Mouse (Mus musculus) kidney, postnatal 0 days (tissue): ENCODE results near the gene Pou6f1. TPM values are rescaled to one million over a fixed set of nuclear protein-coding genes. Genes with fewer than 3 reads are reported as not detected.

ENCODE experiments used
- ATAC-seq: fragments of 200-750 bp; cut with Nextera tagmentation; replicated peaks from 2 replicates; pipeline ENCODE4 v1.8.0; 2017; ENCODE audit warnings: low read depth, moderate number of reproducible peaks, moderate TSS enrichment, moderate library complexity; ENCODE audit not compliant: low FRiP score
- DNase-seq: peaks from one replicate; pipeline ENCODE4 v3.0.0-alpha.2; 2016; ENCODE audit warnings: low spot score
- H3K27ac ChIP-seq: fragments of 300-500 bp; sonication (generic); 2 replicates; pipeline ENCODE4 v1.5.1; 2014; ENCODE audit warnings: mild to moderate bottlenecking
- H3K27me3 ChIP-seq: fragments of 300-500 bp; sonication (generic); 2 replicates; pipeline ENCODE4 v1.6.1; 2014; ENCODE audit warnings: low read length, mixed read lengths; ENCODE audit not compliant: insufficient read depth
- H3K36me3 ChIP-seq: fragments of 300-500 bp; sonication (generic); 2 replicates; pipeline ENCODE4 v1.6.1; 2014; ENCODE audit warnings: low read length, mixed read lengths; ENCODE audit not compliant: insufficient read depth
- H3K4me1 ChIP-seq: fragments of 300-500 bp; sonication (generic); replicated peaks from 2 replicates; pipeline ENCODE4 v1.6.1; 2014; ENCODE audit warnings: antibody characterized with exemption, low read length, mixed read lengths; ENCODE audit not compliant: insufficient read depth
- H3K4me2 ChIP-seq: fragments of 300-500 bp; sonication (generic); 2 replicates; pipeline ENCODE4 v1.6.1; 2014; ENCODE audit warnings: mild to moderate bottlenecking, low read length, moderate library complexity, mixed read lengths
- H3K4me3 ChIP-seq: fragments of 300-500 bp; sonication (generic); replicated peaks from 2 replicates; pipeline ENCODE4 v1.5.1; 2014; ENCODE audit warnings: low read depth, low read length
- H3K9ac ChIP-seq: fragments of 300-500 bp; sonication (generic); 2 replicates; pipeline ENCODE4 v1.6.1; 2014; ENCODE audit warnings: low read depth, low read length
- H3K9me3 ChIP-seq: fragments of 300-500 bp; sonication (generic); replicated peaks from 2 replicates; pipeline ENCODE4 v1.6.1; 2016; ENCODE audit warnings: low read length, inconsistent platforms, mixed read lengths
- CTCF ChIP-seq: IDR thresholded peaks from 2 replicates; pipeline ENCODE4 v1.5.1; 2016; ENCODE audit warnings: antibody characterized with exemption, low read depth, mild to moderate bottlenecking, moderate library complexity
- WGBS: fragments of 180-500 bp; shearing (Covaris S2); extraction: QIAGEN DNeasy Blood & Tissue Kit; methylation state at CpG from one replicate; pipeline ENCODE4 v1.1.7; 2014; 5-methylcytosine and 5-hydroxymethylcytosine counted together
- polyA plus RNA-seq: library from polyadenylated mRNA; unstranded; fragments of >200 nt; fragmentation: Nextera tagmentation; extraction: Ambion mirVana; gene quantifications from 2 replicates; pipeline ENCODE4 v1.2.1, GENCODE M21; 2015

Pou6f1 gene
- polyA plus RNA-seq, 1 experiment from 2014 or later: 9.7 TPM

DNA sequence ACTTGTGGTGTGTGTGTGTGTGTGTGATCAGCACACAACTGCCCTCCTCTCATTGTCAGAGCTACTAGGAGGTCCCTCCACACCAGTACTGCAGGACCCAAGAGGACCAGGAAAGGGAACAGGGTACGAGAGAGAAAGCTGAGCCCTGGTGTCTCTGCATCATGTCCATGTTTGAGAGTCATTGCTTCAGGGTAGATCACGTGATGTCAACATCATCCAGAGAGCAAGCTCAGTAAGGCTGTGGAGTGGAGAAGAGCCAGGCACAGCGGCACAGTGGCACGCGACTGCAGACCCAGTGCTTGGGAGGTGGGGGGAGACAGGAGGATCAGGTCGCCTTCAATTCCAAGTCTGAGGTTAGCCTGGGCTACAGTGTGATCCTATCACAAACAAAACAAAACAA lies 23.4 kb downstream of the Pou6f1 start:
- TF ChIP-seq CTCF: no peak
- 83% methylated on average over 6 of the region's 6 CpGs for WGBS

DNA sequence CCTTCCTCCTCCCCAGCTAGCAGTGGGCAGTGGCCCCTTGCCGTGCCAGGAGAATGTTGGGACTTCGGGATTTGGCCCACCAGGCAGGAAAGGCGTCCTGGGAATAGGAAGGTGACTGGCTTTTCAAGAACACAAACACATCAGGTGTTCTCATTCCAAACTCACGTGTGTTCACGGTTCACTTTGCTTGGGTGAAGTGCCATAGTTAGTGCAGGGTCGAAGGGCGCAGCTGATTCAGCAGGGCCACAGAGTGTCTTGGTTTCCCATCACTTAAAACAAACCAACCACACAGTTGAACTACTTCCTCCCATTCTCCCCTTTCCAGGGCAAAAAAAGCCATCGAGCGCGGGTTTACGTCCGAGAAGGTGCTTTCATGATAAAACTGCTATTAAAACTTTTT lies 24.4 kb downstream of the Pou6f1 start:
- ATAC-seq: peak; percentile 46; the same call in 1 of the 2 replicates
- TF ChIP-seq CTCF: no peak
- peaks cover 21% of the 10 kb centered on the region for H3K4me1 ChIP-seq

More for the DNA sequence above, 23.4 kb downstream of the Pou6f1 start:
- Histone ChIP-seq H3K27me3 (no peaks in the 10 kb centered on the region), H3K9me3 (no peaks in the 10 kb centered on the region), H3K9ac (no peak overlapping the region), H3K4me2 (no peak overlapping the region), H3K4me3 (no peak overlapping the region), H3K36me3 (0 out of 2 replicates have a peak, but pooled peaks cover 5% of the 10 kb centered on the region), H3K27ac (no peak overlapping the region), H3K4me1 (peaks cover 21% of the 10 kb centered on the region)
- DNase-seq: no peak
- ATAC-seq: no peak

DNA sequence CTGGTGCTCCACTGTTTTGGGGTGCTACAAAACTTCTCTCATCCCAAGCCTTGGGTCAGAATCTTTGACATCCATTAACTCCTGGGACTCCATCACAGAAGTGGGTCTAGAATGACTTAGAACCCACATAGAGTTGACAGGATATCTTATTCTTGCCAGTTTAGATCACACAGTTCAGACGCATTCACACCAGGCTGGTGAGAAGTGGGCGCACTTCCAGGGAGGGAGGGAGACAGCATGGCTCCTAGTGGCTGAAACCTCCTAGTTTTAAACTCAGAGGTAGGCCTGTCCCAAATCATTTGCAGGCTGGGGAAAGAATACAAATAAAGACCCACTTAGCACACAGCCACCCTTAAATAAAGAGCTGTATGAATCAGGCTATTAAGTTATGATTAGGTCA lies 25.4 kb downstream of the Pou6f1 start:
- H3K36me3 ChIP-seq: no peaks in the 10 kb centered on the region
- no peak for ATAC-seq
- H3K27ac ChIP-seq: peak overlapping the region; percentile 82
- no peak overlapping the region for H3K4me3 ChIP-seq
- H3K4me2 ChIP-seq: no peak overlapping the region
- H3K27me3 ChIP-seq: no peaks in the 10 kb centered on the region
- 68% methylated on average over 2 of the region's 2 CpGs for WGBS
- no peaks in the 10 kb centered on the region for H3K9me3 ChIP-seq
- peaks cover 21% of the 10 kb centered on the region for H3K4me1 ChIP-seq
- no peak for DNase-seq
- no peak for TF ChIP-seq CTCF
- H3K9ac ChIP-seq: 0 out of 2 replicates have a peak overlapping the region, but pooled peaks have one; percentile 31

More for the DNA sequence above, 24.4 kb downstream of the Pou6f1 start:
- peak overlapping the region; percentile 82 for H3K27ac ChIP-seq
- no peaks in the 10 kb centered on the region for H3K27me3 ChIP-seq
- 75% methylated on average over 12 of the region's 12 CpGs for WGBS
- no peaks in the 10 kb centered on the region for H3K9me3 ChIP-seq
- H3K36me3 ChIP-seq: 0 out of 2 replicates have a peak, but pooled peaks cover under 1% of the 10 kb centered on the region
- no peak overlapping the region for H3K4me2 ChIP-seq
- no peak overlapping the region for H3K4me3 ChIP-seq
- no peak for DNase-seq
- no peak overlapping the region for H3K9ac ChIP-seq

DNA sequence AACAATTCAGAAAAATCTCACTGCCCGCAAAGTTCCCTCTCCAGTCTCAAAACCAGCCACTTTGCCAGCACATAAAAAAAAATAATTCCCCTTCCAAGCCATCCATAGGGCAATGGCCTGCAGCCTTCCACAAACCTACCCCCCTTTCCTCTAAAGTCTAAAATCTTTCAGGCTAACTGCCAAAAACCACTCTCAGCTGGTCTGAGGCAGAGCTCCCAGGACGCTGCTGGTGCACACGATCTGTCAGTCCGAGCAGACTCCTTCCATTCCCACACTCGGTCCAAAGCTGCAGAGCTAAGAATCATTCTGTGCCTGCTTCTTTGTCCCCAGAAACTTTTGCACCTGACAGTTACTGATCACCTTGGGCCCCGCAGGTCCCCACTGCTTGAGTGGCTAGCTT lies 25.8 kb downstream of the Pou6f1 start:
- TF ChIP-seq CTCF: no peak
- 34% methylated on average over 6 of the region's 6 CpGs for WGBS
- H3K9ac ChIP-seq: peak overlapping the region; percentile 31; the same call in 1 of the 2 replicates
- H3K27ac ChIP-seq: peak overlapping the region; percentile 82
- no peaks in the 10 kb centered on the region for H3K27me3 ChIP-seq
- H3K4me2 ChIP-seq: no peak overlapping the region
- H3K4me1 ChIP-seq: peaks cover 21% of the 10 kb centered on the region
- no peaks in the 10 kb centered on the region for H3K36me3 ChIP-seq
- no peak overlapping the region for H3K4me3 ChIP-seq
- H3K9me3 ChIP-seq: no peaks in the 10 kb centered on the region
- ATAC-seq: no peak
- DNase-seq: peak; percentile 56

DNA sequence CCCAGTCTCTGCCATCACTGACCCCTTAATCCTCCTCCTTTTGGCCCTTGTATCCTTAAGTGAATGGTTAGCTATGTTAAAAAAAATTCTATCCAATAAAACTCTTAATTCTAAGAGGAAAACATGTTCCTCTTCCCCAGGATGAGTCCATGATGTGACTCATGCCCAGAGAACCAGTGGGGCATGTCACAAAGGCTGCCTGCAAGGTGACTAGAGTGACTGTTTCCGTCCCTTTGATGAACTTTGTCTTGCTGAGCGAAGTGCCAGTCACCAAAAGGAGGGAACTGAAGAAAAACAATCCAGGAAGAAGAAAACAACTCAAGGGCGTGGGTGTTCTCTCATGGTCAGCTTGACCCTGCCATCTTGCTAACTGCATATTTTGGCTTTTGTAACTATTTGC lies 30.5 kb downstream of the Pou6f1 start:
- Histone ChIP-seq H3K9ac (no peak overlapping the region), H3K27ac (no peak overlapping the region), H3K4me2 (no peak overlapping the region), H3K4me1 (peaks cover 7% of the 10 kb centered on the region), H3K4me3 (no peak overlapping the region), H3K27me3 (no peaks in the 10 kb centered on the region), H3K9me3 (no peaks in the 10 kb centered on the region), H3K36me3 (no peaks in the 10 kb centered on the region)
- ATAC-seq (no peak; the same call in 1 of the 2 replicates), DNase-seq (no peak)
- no peak for TF ChIP-seq CTCF
- WGBS: 54% methylated on average over 3 of the region's 3 CpGs

DNA sequence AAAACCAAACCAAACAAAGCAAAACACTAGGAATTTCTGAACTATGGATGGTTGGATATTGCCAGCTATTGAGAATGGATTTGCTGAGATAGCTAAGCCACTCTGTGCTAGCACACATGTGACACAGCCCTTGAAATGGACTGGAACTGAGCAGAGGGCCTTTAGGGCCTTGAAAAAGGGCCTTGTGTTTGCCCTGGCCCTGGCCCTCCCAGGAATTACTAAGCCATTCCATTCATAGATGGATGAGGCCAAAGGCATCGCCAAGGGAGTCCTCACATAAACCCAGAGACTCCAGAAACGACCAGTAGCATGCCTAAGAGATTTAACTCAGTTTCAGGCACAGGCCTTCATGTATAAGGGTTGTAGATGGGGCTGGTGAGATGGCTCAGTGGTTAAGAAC lies 33.3 kb downstream of the Pou6f1 start:
- no peak for DNase-seq
- no peak overlapping the region for H3K4me2 ChIP-seq
- H3K9ac ChIP-seq: no peak overlapping the region
- H3K9me3 ChIP-seq: no peaks in the 10 kb centered on the region
- no peaks in the 10 kb centered on the region for H3K27me3 ChIP-seq
- H3K27ac ChIP-seq: no peak overlapping the region
- no peak for ATAC-seq
- no peaks in the 10 kb centered on the region for H3K36me3 ChIP-seq
- no peak overlapping the region for H3K4me3 ChIP-seq
- TF ChIP-seq CTCF: no peak
- 76% methylated on average over 2 of the region's 2 CpGs for WGBS
- H3K4me1 ChIP-seq: no peaks in the 10 kb centered on the region
